Mouse (Mus musculus) neutrophil, adult 65 days (primary cell): ENCODE measurements around the gene Efcab8. TPM values are rescaled to one million over a fixed set of nuclear protein-coding genes. Genes with fewer than 3 reads are reported as not detected.

Experiments
- total RNA-seq: library from RNA; stranded (reverse); gene quantifications from 2 replicates; pipeline ENCODE4 v1.2.4, GENCODE M21; 2023

The Efcab8 gene
- total RNA-seq: 0.51 and 0.57 TPM in 2 replicates

DNA sequence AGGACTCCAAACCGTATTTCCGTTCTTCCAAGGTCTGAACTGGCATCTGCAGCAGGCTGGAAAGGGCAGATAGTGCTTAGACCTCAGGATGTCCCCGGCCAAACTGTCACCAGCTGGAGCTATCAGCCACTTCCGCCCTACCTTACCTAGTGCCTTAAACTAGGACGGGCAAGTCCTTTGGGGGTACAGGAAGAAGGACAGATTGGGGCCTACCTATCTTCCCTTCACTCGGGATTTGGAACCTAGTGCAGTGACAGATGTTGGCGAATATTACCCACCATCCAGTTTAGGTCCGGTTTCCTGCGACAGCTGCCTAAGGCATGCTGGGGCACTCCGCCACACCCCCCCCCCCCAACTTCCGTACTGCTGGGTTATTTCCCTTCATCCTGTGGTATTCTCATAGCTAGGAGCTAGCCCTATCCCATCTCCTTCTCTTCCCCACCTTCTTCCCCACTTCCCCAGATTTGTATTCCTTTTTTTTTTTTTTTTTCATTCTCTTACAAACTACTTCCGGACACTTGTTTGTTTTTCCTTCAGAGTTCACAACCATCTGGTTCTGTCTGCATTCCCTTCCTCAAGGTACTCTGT, at the start of gene Efcab8:
TSS of gene Efcab8 (plus strand) at position 538 of the 588 bp plus-strand sequence.

DNA sequence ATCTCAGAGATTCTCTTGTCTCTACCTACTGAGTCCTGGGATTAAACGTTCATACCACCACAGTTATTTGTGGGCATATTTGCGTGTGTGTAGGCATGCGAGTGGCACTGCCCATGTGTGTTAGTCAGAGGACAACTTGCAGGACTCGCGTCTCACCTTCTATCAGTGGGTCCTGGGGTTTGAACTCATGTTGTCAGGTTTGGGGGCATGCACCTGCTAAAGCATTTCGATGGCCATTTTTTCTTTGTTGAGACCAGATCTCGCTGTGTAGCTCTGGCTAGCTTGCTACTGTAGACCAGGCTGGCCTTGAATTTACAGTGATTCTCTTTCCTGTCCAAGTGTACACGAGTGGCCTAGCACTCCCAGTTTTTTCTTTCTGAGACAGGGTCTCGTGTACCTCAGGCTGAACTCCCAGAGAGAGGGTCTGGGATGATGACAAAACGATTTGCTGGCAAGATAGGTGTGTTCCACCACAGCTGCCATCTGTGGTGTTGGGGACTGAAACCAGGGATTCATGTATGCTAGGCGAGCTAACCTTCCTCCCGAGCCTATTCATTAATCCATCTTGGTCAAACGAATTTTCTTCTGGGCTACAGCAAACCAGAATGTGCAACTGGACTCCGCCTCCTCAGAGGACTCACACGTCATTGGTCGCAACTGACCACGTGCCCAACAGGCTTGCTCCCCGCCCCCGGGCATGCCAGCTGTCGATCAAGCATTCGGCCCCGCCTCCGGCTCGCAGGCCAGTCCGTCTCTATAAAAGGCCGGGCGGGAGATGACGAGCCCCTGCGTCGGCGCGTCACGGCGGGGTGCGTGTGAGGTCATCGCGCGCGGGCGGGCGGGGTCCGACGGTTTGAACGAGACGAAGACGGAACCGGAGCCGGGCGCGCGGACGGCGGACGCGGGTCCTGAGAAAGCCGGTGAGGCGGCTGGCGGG, 39.0 kb upstream of the Efcab8 start, which contains the start of gene Mapre1:
TSS of gene Mapre1 (plus strand) at position 775 of the 937 bp plus-strand sequence.

DNA sequence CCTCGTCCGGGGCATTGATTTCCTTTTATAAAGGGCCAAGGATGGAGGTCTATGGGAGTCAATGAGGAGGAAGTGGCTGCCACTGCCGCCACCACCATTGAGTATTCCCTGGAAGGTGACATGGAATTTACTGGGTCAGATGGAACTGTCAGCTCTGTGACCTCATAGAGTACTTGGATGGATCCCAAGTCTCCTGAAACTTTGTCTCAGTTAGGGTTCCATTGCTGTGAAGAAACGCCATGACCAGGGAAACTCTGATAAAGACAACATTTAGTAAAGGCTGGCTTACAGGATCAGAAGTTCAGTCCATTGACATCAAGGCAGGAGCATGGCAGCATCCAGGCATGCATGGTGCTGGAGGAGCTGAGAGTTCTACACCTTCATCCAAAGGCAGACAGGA, 91.3 kb downstream of the Efcab8 start, which contains the start of gene Sun5:
TSS of gene Sun5 (minus strand) at position 101 of the 400 bp plus-strand sequence.

DNA sequence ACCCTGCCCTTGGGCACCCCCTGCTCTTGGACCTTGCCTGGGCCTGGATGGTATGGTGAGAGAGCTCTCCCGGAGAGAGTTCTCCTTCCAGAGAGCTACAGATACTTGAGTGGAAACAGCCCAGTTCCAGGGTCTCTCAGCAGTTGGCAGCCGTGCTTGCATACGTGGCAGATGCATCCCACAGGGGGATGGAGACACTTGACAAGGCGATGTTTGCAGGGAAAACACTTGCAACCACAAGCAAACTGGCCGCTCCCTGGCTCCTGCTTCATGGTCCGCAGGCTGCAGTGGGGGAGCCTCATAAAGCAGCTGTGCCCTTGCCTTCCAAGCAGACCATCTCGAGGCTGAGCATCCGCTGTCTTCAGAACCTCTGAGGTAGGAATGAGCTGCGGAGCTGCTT, 95.0 kb downstream of the Efcab8 start, which contains the start of gene Bpifb2:
TSS of gene Bpifb2 (plus strand) at position 301 of the 400 bp plus-strand sequence.

Other genes with a start within 250 kb of the Efcab8 start
- 2.5 and 3.1 TPM in 2 replicates for gene Nol4l, start 250.0 kb upstream of the Efcab8 start, total RNA-seq
- 22.3 and 32.2 TPM in 2 replicates for gene Commd7, start 147.2 kb upstream of the Efcab8 start, total RNA-seq
- gene Dnmt3b, start 130.5 kb upstream of the Efcab8 start, total RNA-seq: 2.0 and 2.3 TPM in 2 replicates
- not detected in 2 replicates for gene Dnmt3c, start 83.3 kb upstream of the Efcab8 start, total RNA-seq
- 157 and 166 TPM in 2 replicates for gene Mapre1, start 38.7 kb upstream of the Efcab8 start, total RNA-seq
- gene Sun5, start 91.2 kb downstream of the Efcab8 start, total RNA-seq: not detected in 2 replicates
- gene Bpifb2, start 95.1 kb downstream of the Efcab8 start, total RNA-seq: not detected in 2 replicates
- gene Bpifb6, start 120.5 kb downstream of the Efcab8 start, total RNA-seq: not detected in 2 replicates
- gene Bpifb3, start 138.3 kb downstream of the Efcab8 start, total RNA-seq: not detected in 2 replicates
- gene Bpifb4, start 158.3 kb downstream of the Efcab8 start, total RNA-seq: not detected in 2 replicates
- gene Bpifa6, start 195.0 kb downstream of the Efcab8 start, total RNA-seq: not detected in 2 replicates
- gene Bpifa2, start 228.3 kb downstream of the Efcab8 start, total RNA-seq: not detected in 2 replicates